Mouse (Mus musculus): ENCODE results near the gene Fam180a.

GRCm38 (mm10) chr6:35374052-35374451 is 48.1 kb upstream of the Fam180a start:
- TF ChIP-seq CTCF (IDR thresholded peaks at IDR 0.05; ENCODE audit: extremely low read depth, insufficient read length, insufficient replicate concordance, low read depth, low read length), result no peak
- no peak for TF ChIP-seq POLR2A (IDR thresholded peaks at IDR 0.05; ENCODE audit: low read depth, low read length)

Data from small intestine, adult 2 months (tissue).